Mouse (Mus musculus) cortical plate, adult 2 months (tissue): ENCODE measurements around the gene Zmiz1. TPM values are rescaled to one million over a fixed set of nuclear protein-coding genes. Genes with fewer than 3 reads are reported as not detected.

Experiments used
- H3K27ac ChIP-seq: fragments of 200-500 bp; 2 replicates; pipeline ENCODE4 v1.5.1; 2012; ENCODE audit warnings: low read length, control low read depth, inconsistent platforms; ENCODE audit not compliant: insufficient read depth
- H3K4me1 ChIP-seq: fragments of 200-500 bp; 2 replicates; pipeline ENCODE4 v1.6.1; 2011; ENCODE audit warnings: low read length; ENCODE audit not compliant: control insufficient read depth, insufficient read depth
- H3K4me3 ChIP-seq: fragments of 200-500 bp; 2 replicates; pipeline ENCODE4 v1.5.1; 2011; ENCODE audit warnings: mild to moderate bottlenecking, low read length, control low read depth; ENCODE audit not compliant: insufficient read depth
- CTCF ChIP-seq: fragments of 200-500 bp; IDR thresholded peaks from 2 replicates; pipeline ENCODE4 v1.5.1; 2011; ENCODE audit warnings: mild to moderate bottlenecking, control low read depth, low read length; ENCODE audit not compliant: insufficient read depth; ENCODE audit errors: extremely low read depth
- POLR2A ChIP-seq: fragments of 200-500 bp; IDR thresholded peaks from 2 replicates; pipeline ENCODE4 v1.6.1; 2011; ENCODE audit warnings: mild to moderate bottlenecking, low read length, control low read depth; ENCODE audit not compliant: insufficient read depth; ENCODE audit errors: extremely low read depth
- polyA plus RNA-seq: library from polyadenylated mRNA; depleted of rRNA; stranded (reverse); fragments of >200 nt; gene quantifications from 2 replicates; pipeline ENCODE4 v1.2.3, GENCODE M21; 2012; rRNA removed

Gene Zmiz1
- 33.5 and 36.9 TPM in 2 replicates for polyA plus RNA-seq

- peaks cover 2% of the 10 kb centered on the region; the same call in 1 of the 2 replicates for H3K4me1 ChIP-seq
- TF ChIP-seq CTCF: no peak
- TF ChIP-seq POLR2A: 0 out of 2 replicates have a peak, but pooled peaks have one; percentile 34
- peak within 1 kb of the TSS; percentile 93 for H3K27ac ChIP-seq
- H3K4me3 ChIP-seq: peak within 1 kb of the TSS; percentile 51
Observed at GRCm38 (mm10) chr14:25459016-25459393, at the start of gene Zmiz1. Gene Zmiz1 (plus strand): TSS chr14:25459185.

DNA sequence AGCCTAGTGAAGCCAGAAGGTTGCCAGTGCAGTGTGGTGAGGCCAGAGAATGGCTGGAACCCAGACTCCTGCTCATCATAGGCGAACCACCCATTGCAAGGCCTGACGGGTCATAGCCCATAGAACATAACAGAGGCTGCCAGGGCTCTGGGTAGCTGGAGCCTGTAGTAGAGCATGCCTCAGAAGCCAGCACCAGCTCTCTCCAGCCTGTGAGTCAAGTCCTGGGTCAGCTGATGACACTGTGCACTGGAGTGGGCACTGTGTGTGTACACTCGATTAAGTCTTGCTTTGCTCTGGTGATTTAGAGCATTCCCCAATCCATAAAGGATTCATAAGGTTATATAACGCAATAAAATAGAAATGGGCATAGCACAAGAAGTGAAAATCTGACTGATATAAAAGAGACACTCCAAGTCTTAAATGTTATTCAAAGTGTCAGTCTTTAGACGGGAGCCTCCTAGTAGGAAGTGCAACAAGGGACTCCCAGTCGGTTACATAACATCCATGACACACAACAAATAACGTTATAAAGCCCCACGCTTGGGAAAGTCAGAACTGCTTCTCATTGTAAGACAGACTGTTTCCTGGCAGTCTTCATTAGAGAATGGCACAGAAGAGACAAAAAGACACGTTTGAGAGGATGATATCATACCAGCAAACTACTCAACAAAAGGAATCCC is 47.0 kb upstream of the Zmiz1 start:
- Histone ChIP-seq H3K27ac (no peak overlapping the region), H3K4me1 (no peaks in the 10 kb centered on the region), H3K4me3 (no peak overlapping the region)
- TF ChIP-seq POLR2A: no peak

GRCm38 (mm10) chr14:25412811-25413210 is 46.2 kb upstream of the Zmiz1 start:
- no peak overlapping the region for H3K27ac ChIP-seq
- no peaks in the 10 kb centered on the region for H3K4me1 ChIP-seq
- TF ChIP-seq CTCF (no peak), POLR2A (no peak)
- no peak overlapping the region for H3K4me3 ChIP-seq

GRCm38 (mm10) chr14:25413510-25413909 is 45.5 kb upstream of the Zmiz1 start:
- Histone ChIP-seq H3K27ac (no peak overlapping the region), H3K4me1 (no peaks in the 10 kb centered on the region), H3K4me3 (no peak overlapping the region)
- no peak for TF ChIP-seq CTCF
- no peak for TF ChIP-seq POLR2A

- Histone ChIP-seq H3K4me3 (no peak overlapping the region), H3K27ac (no peak overlapping the region), H3K4me1 (no peaks in the 10 kb centered on the region)
- TF ChIP-seq CTCF (no peak), POLR2A (no peak)
Observed at GRCm38 (mm10) chr14:25414115-25414514, 44.9 kb upstream of the Zmiz1 start.

DNA sequence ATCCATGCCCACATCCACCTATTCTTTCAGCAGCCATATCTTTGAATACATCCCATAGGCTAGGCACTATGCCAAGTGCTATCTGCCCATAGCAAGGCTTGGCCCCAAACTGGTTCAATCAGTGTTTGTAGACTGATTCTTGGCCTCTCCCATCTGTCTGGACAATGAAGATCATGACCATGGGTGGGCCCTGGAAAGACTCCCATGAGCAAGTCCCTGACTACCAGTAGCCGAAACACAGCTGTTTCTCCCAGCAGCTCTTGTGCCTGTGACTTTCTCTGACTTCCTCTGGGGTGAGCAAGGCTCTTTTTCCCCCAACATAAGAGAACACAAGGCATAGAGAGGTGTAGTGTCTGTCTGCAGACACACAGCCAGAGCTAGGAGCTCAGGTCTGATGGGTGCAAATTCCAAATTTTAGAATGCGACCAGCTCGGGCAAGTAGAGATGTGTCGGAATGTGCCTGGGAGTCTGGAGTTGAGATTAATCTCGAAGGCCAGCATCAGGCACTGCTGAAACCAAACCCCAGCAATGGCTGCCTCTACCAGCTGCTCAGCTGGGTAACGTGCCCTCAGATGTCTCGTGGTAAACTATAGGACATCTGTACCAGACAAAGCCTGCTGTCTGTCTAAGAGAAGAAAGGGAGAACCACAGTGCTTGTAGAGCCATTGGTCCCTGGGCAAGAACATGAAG is 38.8 kb upstream of the Zmiz1 start:
- Histone ChIP-seq H3K4me3 (no peak overlapping the region), H3K4me1 (peaks cover 4% of the 10 kb centered on the region; the same call in 1 of the 2 replicates), H3K27ac (no peak overlapping the region)
- TF ChIP-seq CTCF: no peak
- no peak for TF ChIP-seq POLR2A

DNA sequence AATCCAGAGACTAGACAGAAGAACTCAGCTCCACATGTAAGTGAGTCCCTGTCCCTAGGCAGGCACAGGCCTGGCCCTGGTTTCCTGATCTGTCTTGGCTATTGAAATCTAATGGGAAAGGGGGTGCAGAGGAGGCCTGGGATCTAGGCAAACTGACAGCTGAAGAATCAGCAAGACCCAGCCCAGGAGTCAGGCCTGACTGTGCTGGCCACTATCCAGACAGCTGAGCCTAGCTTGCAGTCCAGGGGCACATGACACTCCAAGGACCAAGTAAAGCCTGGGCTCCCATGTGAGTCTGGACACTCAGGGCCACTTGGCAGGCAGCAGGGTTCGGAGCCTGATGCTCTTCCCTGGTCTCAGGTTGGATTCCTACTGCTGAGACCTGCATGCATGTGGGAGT is 38.0 kb upstream of the Zmiz1 start:
- Histone ChIP-seq H3K27ac (no peak overlapping the region), H3K4me1 (peaks cover 4% of the 10 kb centered on the region; the same call in 1 of the 2 replicates), H3K4me3 (no peak overlapping the region)
- no peak for TF ChIP-seq POLR2A
- TF ChIP-seq CTCF: no peak

- Histone ChIP-seq H3K27ac (no peak overlapping the region), H3K4me3 (no peak overlapping the region), H3K4me1 (peaks cover 4% of the 10 kb centered on the region; the same call in 1 of the 2 replicates)
- no peak for TF ChIP-seq POLR2A
- TF ChIP-seq CTCF: no peak
Observed at GRCm38 (mm10) chr14:25421596-25422001, 37.4 kb upstream of the Zmiz1 start.

GRCm38 (mm10) chr14:25422946-25423345 is 36.0 kb upstream of the Zmiz1 start:
- H3K4me3 ChIP-seq: no peak overlapping the region
- H3K27ac ChIP-seq: no peak overlapping the region
- H3K4me1 ChIP-seq: peaks cover 4% of the 10 kb centered on the region; the same call in 1 of the 2 replicates
- no peak for TF ChIP-seq CTCF
- TF ChIP-seq POLR2A: no peak

- no peak for TF ChIP-seq CTCF
- TF ChIP-seq POLR2A: no peak
- Histone ChIP-seq H3K27ac (no peak overlapping the region), H3K4me1 (peaks cover 4% of the 10 kb centered on the region; the same call in 1 of the 2 replicates), H3K4me3 (no peak overlapping the region)
Observed at GRCm38 (mm10) chr14:25423721-25424443, 35.1 kb upstream of the Zmiz1 start.
